Mouse (Mus musculus) megakaryocyte, embryonic 14.5 days (primary cell): ENCODE data around the gene Jag2. TPM values are rescaled to one million over a fixed set of nuclear protein-coding genes. Genes with fewer than 3 reads are reported as not detected.

Experiments
- H3K27me3 ChIP-seq: replicated peaks from 2 replicates; pipeline ENCODE3; 2012; ENCODE audit warnings: inconsistent platforms
- H3K36me3 ChIP-seq: replicated peaks from 2 replicates; pipeline ENCODE3; 2012; ENCODE audit warnings: low read length, inconsistent platforms, mixed read lengths
- H3K4me1 ChIP-seq: 2 replicates; pipeline ENCODE4 v1.6.1; 2012; ENCODE audit warnings: inconsistent platforms
- H3K4me3 ChIP-seq: replicated peaks from 2 replicates; pipeline ENCODE3; 2012; ENCODE audit warnings: moderate library complexity, mild to moderate bottlenecking, inconsistent platforms
- H3K9me3 ChIP-seq: 2 replicates; pipeline ENCODE4 v1.6.1; 2012; ENCODE audit warnings: inconsistent platforms
- FLI1 ChIP-seq: IDR thresholded peaks from 2 replicates; pipeline ENCODE4 v1.6.1; 2012; ENCODE audit warnings: low read length, inconsistent platforms, mixed read lengths
- GATA1 ChIP-seq: IDR thresholded peaks from 3 replicates; pipeline ENCODE4 v1.6.1; 2012; ENCODE audit warnings: mixed read lengths, low read length, inconsistent platforms, borderline replicate concordance
- polyA plus RNA-seq: library from polyadenylated mRNA; stranded (reverse); fragments of >175 nt; gene quantifications from 2 replicates; pipeline ENCODE4 v1.2.3, GENCODE M21; 2012; ENCODE audit warnings: low replicate concordance; ENCODE audit not compliant: insufficient read depth

Jag2 gene
- polyA plus RNA-seq, 1 experiment, result 4.8 TPM

DNA sequence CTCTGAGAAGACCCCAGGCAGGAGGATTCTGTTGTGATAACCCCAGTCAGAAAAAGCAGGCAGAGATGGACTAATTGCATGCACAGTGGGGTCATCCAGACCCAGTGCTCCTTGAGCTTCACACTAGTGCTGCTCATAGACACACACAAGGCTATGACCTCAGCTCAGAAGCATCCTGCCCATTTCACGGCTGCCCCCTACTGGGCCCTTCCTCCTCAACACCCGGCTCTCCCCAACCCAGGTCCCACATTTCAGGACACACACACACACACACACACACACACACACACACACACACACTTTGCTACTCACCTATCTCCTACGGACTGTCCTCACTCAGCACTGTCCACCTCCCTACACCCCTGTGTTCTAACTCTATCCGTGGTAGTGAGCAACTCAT, 28.7 kb upstream of the Jag2 start:
- H3K4me1 ChIP-seq, result peaks cover 48% of the 10 kb centered on the region
- peaks cover 71% of the 10 kb centered on the region for H3K36me3 ChIP-seq
- peaks cover 2% of the 10 kb centered on the region for H3K27me3 ChIP-seq
- H3K4me3 ChIP-seq, result no peak overlapping the region
- no peaks in the 10 kb centered on the region for H3K9me3 ChIP-seq
- TF ChIP-seq GATA1 (no peak), FLI1 (no peak)

DNA sequence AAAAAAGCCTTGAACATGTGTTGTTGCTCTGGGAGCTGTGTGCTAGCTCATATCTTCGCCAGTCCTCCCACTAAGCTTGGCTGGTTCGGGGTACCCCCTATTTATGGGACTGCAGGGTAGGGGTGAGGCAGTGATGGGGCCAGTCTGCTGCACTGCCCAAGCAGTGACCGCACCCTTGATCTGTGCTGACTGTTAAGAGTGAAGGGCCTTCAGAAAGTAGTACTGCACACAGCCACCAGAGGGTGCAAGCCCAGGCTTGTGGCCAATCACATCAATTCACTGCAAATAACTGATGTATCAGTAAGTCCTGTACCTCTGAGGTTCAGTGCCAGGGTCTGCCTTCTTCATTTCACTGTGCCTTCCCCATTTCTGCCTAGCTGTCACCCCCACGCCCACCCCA, 26.2 kb upstream of the Jag2 start:
- no peak overlapping the region for H3K4me3 ChIP-seq
- H3K4me1 ChIP-seq, result peaks cover 68% of the 10 kb centered on the region
- peaks cover 14% of the 10 kb centered on the region for H3K27me3 ChIP-seq
- TF ChIP-seq FLI1, result no peak
- no peak for TF ChIP-seq GATA1
- peaks cover 46% of the 10 kb centered on the region for H3K36me3 ChIP-seq
- no peaks in the 10 kb centered on the region for H3K9me3 ChIP-seq

DNA sequence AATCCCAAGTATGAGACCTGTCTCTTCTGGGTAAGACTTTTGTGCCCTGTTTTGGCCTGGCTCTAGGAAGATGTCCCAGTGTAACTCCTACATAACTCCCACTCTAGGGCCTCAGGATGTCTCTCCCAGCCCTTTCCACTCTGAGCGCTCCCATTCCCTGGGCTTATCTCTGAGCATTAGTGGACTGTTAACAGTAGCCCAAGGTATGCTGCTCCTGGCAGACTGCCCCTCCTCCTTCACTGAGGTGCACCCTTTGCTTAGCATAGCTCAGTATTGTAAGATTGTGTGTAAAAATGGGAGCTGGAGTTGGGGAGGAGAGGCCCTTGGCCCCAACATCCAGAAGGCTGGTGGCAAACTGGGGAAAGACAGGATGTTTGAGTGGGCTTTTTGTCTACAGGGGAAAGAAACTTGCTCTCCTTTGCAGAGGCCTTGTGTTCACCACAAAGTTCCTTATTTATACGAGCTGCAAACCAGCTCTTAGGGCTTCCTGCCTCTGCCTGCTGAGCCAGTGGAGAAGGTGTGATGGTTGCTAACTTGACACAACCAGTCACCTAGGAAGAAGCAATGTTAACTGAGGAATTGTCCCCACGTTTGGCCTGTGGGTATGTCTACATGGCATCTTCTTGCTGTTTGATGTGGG, 23.5 kb upstream of the Jag2 start:
- H3K36me3 ChIP-seq, result peaks cover 24% of the 10 kb centered on the region
- peak overlapping the region; percentile 74 for H3K4me3 ChIP-seq
- H3K9me3 ChIP-seq, result no peaks in the 10 kb centered on the region
- H3K27me3 ChIP-seq, result peaks cover 35% of the 10 kb centered on the region
- TF ChIP-seq FLI1, result no peak
- no peak for TF ChIP-seq GATA1
- H3K4me1 ChIP-seq, result peaks cover 78% of the 10 kb centered on the region

DNA sequence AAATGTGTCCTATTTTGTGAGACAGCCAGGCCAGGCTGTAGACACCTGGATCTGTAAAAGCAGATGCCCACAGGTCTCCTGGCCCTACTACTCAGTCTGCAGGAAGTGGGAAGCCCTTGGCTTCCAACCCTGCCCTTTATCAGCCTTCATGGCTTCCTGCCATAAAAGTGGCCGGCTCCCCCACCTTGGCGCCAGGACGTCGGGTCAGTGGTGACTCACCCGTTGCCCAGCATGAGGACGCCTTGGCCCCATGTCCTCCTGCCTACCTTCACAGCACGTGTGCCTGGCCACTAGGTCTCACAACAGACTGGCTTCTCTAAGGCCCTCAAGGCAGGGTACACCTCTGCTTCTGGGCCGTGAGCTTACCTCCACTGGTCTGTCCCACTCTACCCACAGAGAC, 22.9 kb upstream of the Jag2 start:
- H3K27me3 ChIP-seq, result peaks cover 40% of the 10 kb centered on the region
- TF ChIP-seq FLI1 (no peak), GATA1 (no peak)
- H3K9me3 ChIP-seq, result no peaks in the 10 kb centered on the region

DNA sequence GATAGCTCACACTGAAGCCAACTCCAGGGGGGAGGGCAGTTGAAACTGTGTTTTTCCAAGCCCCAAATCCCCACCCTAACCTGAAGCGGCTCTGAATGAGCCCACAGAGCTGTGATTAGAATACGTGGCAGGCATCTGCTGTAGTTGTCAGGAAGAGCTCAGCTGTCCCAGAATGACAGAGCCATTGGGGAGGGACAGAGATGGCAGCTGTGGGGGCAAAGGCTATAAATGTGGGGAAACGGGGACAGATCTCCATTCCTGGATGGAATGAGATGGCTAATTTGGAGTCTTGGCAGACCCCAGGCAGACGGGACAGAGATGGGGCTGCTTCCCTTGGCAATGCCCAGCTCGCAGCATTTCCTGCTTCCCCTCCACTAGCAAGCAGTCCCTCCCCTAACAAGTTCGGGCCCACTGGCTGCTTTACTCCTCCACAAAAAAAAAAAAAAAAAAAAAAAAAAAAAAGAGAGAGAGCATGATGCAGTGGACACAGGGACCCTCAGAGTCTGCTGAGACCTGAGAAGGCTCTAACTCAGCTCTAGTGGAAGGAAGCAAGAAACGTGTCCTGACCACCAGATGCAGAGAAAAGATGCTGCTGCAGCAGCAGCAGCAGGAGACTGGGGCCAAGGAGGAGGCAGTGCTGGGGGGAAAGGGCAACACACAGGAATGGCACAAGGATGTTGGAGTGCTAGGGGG, 21.7 kb upstream of the Jag2 start:
- Histone ChIP-seq H3K36me3 (peaks cover 11% of the 10 kb centered on the region), H3K4me3 (no peak overlapping the region), H3K27me3 (peaks cover 49% of the 10 kb centered on the region), H3K9me3 (no peaks in the 10 kb centered on the region), H3K4me1 (peaks cover 85% of the 10 kb centered on the region)
- TF ChIP-seq GATA1 (no peak), FLI1 (no peak)

More for the DNA sequence above, 22.9 kb upstream of the Jag2 start:
- H3K4me3 ChIP-seq, result peak overlapping the region; percentile 74
- peaks cover 78% of the 10 kb centered on the region for H3K4me1 ChIP-seq
- H3K36me3 ChIP-seq, result peaks cover 22% of the 10 kb centered on the region

DNA sequence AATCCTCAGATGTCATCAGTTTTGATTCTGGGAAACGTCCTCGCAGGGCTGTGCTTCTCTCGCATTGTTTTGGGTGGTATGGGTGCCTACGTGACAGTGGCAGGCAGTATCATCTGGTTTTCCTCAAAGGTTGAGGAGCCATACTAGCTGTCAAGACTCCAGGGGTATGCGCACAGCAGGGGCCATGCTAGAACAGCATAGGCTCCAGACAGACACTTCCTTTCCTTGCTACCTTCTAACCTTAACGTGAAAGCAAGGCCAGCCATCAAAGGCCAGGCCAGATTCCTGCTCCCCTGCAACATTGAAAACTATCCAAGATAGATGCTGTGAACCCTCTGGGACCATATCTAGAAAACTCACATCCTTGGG, 21.2 kb upstream of the Jag2 start:
- Histone ChIP-seq H3K36me3 (peaks cover 9% of the 10 kb centered on the region), H3K4me1 (peaks cover 82% of the 10 kb centered on the region), H3K4me3 (peak overlapping the region; percentile 92), H3K9me3 (no peaks in the 10 kb centered on the region), H3K27me3 (peaks cover 51% of the 10 kb centered on the region)
- TF ChIP-seq GATA1, result no peak
- no peak for TF ChIP-seq FLI1

- Histone ChIP-seq H3K9me3 (no peaks in the 10 kb centered on the region), H3K4me1 (peaks cover 82% of the 10 kb centered on the region), H3K27me3 (peaks cover 55% of the 10 kb centered on the region), H3K36me3 (peaks cover 8% of the 10 kb centered on the region), H3K4me3 (peak overlapping the region; percentile 92)
- no peak for TF ChIP-seq GATA1
- no peak for TF ChIP-seq FLI1
Observed at GRCm38 (mm10) chr12:112950040-112950760, 20.6 kb upstream of the Jag2 start.

DNA sequence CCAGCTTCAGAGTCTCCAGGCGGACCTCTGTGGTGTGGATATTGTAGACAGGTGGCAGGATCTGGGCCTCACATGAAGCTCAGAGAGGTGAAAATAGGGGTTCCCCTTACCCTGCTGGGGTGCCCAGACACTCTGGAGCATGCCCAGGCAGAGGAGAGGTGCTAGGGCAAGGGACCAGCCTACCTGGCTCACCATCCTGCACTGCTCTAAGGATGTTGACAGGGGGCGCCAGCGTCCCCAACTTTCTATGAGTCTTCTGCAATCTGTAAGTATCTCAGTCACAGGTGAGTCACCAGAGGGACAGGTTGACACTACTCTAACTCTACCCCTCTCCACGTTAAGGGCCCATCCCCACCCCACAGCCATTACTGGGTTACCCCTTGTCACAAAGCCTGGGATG, 17.7 kb upstream of the Jag2 start:
- peaks cover 59% of the 10 kb centered on the region for H3K4me1 ChIP-seq
- TF ChIP-seq GATA1, result no peak
- no peak for TF ChIP-seq FLI1
- H3K27me3 ChIP-seq, result peaks cover 58% of the 10 kb centered on the region

DNA sequence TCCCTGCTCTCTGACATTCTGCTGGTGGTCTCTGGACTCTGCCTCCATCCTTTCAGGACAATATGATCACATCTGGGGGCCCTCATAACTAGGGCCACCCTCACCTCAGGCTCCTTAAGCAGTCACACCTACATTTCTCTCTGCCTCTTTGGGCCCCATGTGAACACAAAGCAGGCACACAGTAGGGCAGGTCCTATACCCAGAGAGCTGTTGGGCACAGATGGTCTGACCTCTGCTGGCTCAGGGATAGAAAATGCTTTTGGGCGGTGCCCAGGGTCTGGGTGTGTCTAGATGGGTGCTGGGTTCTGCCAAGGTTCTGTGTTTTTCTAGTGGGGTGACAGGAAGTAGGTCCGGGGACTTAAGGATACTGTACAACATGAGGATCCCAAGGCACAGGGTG, 14.1 kb upstream of the Jag2 start:
- H3K27me3 ChIP-seq, result peaks cover 40% of the 10 kb centered on the region
- no peaks in the 10 kb centered on the region for H3K9me3 ChIP-seq
- H3K4me1 ChIP-seq, result peaks cover 55% of the 10 kb centered on the region
- no peak overlapping the region for H3K4me3 ChIP-seq
- TF ChIP-seq FLI1 (no peak), GATA1 (no peak)
- peaks cover under 1% of the 10 kb centered on the region for H3K36me3 ChIP-seq

More for the DNA sequence above, 17.7 kb upstream of the Jag2 start:
- H3K36me3 ChIP-seq, result no peaks in the 10 kb centered on the region
- no peak overlapping the region for H3K4me3 ChIP-seq
- no peaks in the 10 kb centered on the region for H3K9me3 ChIP-seq
